Mouse (Mus musculus): ENCODE data around the gene Fstl4.
"Not testable (repeated sequence)": the region's sequence is repeated elsewhere in the genome, so short reads cannot be mapped to it uniquely, and the experiment has no call there.

Gene Fstl4

DNA sequence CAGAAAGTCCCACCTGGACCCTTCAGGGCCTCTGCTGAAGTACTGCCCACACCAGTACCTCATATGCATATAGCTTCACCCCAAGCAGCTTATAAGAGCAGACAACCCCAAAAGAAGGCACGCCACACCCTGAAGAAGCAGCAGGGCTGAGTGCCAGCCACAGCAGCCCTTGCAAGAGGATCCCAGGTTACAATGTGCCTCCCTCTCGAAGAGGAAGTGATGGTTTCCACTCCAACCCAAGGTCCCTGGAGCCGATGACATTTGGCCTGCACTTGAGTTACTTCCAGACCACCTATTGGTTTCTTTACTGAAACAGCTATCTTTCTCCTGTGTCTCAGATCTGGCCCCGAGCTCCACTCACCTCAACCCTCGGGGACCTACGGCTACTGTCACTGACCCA lies 373.8 kb downstream of the Fstl4 start:
- DNase-seq (ENCODE audit: low spot score): no peak

DNA sequence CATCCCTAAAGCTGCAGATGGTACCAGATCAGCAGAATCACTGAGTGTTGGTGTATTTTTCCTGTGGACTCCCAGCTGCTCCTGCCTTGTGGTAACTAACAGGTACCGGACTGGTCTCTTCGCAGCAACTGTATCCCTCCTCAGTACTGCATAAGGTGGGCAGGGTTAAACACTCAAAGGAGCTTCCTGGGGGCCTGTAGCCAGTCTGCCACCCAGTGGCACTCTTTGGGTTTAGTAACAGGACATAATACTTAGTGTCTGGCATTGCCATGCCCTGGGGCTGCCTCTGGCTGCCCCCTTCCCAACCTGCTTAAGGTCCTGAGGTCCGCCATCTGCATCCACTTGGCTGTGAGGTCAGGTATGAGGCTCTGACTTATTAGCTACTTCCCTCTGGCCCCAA lies 375.2 kb downstream of the Fstl4 start:
- DNase-seq (ENCODE audit: low spot score): no peak

GRCm38 (mm10) chr11:53140196-53140595 lies 375.8 kb downstream of the Fstl4 start:
- no peak for DNase-seq (ENCODE audit: low spot score)

- no peak for DNase-seq (ENCODE audit: low spot score)
Measured at GRCm38 (mm10) chr11:53140722-53141400, 376.4 kb downstream of the Fstl4 start.

- DNase-seq (ENCODE audit: low spot score): peak; percentile 77
Measured at GRCm38 (mm10) chr11:53143522-53143921, 379.1 kb downstream of the Fstl4 start.

- DNase-seq (ENCODE audit: low spot score): no peak
Measured at GRCm38 (mm10) chr11:53144506-53144905, 380.1 kb downstream of the Fstl4 start.

DNA sequence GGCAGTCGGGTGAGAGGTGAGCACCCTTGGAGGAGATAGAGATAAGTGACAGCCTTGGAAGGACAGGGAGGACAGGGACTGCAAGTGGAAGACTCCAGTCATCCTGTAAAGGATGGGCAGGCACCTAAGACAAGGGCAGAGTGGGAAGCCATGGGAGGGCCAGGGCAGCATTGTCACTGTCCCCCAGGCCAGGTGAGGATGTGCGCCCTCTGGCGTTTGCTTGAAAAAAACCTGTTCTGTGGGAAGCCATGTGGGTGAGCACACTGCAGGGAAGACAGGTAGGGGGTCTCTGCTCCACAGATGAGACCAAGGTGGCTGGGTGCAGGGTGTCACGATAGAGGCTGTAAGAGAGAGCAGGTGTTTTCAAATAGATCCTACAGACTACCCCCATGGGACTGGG lies 381.9 kb downstream of the Fstl4 start:
- DNase-seq (ENCODE audit: low spot score): no peak

- no peak for DNase-seq (ENCODE audit: low spot score)
Measured at GRCm38 (mm10) chr11:53156463-53156862, 392.0 kb downstream of the Fstl4 start.

DNA sequence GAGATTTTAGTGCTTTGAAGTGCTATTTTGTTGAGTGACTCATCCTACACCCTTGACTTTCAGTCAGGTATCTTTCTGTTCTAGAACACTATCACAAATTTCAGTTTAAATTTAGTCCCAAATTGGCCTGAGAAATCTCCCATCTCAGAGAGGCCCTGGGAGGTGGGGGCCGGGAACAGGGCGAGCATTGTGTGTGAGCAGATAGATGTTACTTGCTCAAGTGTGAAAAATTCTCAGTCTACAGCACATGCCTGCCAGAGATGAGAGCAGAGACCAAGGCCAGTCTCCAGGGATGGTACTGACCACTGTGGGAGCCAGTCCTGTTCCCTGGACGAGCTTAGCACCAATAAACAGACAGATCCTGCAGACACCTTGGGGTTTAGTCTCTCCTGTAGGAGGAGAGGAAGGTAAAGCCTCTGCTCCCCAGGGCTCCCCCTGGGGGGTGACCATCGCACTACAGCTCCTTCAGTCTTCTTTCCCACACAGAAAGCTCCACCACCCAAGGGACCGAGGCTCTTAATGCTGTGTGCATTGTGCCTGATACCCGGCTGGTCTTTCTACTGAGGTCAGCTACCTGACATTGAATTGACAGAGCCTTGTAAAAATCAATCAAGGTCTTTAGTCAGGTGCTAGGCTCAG lies 393.3 kb downstream of the Fstl4 start:
- no peak for DNase-seq (ENCODE audit: low spot score)

GRCm38 (mm10) chr11:53162385-53162784 lies 398.0 kb downstream of the Fstl4 start:
- no peak for DNase-seq (ENCODE audit: low spot score)

DNA sequence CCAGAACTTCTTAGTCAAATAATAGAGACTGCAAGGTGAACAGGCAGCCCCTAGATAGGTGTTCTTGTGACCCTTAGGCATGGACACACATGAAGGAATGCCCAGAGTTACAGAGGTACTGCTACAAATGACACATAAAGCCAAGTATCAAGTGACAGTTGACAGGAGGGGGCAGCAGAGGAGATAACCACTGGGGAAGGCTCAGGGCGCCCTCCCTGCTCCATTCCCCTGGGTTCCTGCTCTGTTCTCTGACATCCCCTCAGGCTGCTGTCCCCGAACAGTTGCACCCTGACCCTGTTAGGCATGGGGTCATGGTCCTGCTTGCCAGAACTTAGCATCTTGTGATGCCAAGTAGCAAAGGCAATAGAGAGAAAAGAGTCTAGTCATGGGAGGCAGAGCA lies 402.0 kb downstream of the Fstl4 start:
- no peak for DNase-seq (ENCODE audit: low spot score)

DNA sequence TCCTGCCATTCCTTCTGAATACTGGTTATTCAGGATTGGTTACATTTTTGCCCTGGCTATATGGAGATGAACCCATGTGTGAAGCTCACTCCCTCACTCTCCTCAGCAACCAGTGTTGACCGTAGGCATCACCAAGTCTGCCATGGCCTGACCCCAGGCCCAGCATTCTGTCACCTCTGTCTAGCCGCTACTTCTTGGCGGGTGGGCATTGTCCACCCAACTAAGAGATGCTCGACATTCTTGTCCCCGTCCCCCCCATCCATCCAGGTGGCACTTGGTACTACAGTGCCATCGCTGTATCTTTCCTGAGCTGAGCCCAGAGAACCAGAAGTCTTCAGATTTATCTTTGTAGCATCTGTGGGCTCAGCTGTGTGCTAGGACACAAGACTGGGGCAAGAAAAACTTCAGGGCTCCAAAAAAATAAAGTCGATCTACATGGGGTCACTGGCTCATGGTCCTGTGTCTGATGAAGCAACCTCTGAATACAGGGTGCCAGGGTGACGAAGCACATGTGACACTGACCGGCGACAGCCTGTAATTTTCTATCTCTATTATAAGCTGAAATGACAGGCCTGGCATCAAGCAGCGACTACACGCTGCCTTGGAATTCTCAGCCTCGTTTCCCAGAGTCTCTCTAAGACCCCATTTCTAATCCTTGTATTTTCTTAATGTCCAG lies 417.9 kb downstream of the Fstl4 start:
- peak; percentile 4 for DNase-seq (ENCODE audit: low spot score)

GRCm38 (mm10) chr11:53182858-53183257 lies 418.4 kb downstream of the Fstl4 start:
- DNase-seq (ENCODE audit: low spot score): peak; percentile 43

GRCm38 (mm10) chr11:53184046-53184445 lies 419.6 kb downstream of the Fstl4 start:
- no peak for DNase-seq (ENCODE audit: low spot score)

- DNase-seq (ENCODE audit: low spot score): peak; percentile 12
Measured at GRCm38 (mm10) chr11:53184698-53185097, 420.3 kb downstream of the Fstl4 start.

DNA sequence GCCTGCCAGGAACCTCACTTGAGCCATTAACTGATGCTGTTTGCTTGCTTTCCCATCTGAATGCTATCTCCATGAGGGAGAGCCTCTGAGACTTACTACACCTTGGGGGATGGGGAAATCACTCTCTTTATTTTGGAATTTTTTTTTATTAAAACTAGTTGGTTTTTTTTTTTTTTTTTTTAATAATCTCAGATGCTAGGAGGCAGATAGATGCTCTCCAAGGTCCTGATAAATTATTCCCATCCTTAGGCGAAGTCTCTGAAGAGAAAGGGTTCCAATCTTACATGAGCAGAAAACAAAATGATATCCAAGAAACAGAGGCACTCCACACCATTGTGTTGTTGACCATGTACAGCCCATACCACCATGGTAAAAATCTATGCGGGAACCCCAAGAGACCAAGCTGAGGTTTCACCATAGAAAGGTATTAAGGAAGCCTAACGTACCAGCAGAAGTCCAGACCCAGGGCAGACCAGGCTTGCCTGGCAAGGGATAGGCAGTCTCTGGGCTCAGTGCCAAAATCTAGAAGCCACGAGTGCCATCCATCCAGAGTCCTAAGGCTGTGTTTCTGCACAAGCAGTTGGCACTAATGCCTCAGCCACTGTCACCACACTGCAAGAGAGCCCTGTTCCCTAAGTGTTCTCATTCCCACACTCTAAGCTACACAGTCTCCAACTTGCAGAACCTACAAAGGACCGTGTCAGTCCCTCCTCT lies 423.1 kb downstream of the Fstl4 start:
- no peak for DNase-seq (ENCODE audit: low spot score)

- not testable (repeated sequence) for DNase-seq (ENCODE audit: low spot score)
Measured at GRCm38 (mm10) chr11:53196551-53196950, 432.1 kb downstream of the Fstl4 start.

- no peak for DNase-seq (ENCODE audit: low spot score)
Measured at GRCm38 (mm10) chr11:53197111-53197510, 432.7 kb downstream of the Fstl4 start.

- no peak for DNase-seq (ENCODE audit: low spot score)
Measured at GRCm38 (mm10) chr11:53202459-53203250, 438.2 kb downstream of the Fstl4 start.

GRCm38 (mm10) chr11:53210876-53211275 lies 446.4 kb downstream of the Fstl4 start:
- no peak for DNase-seq (ENCODE audit: low spot score)

GRCm38 (mm10) chr11:53229011-53229410 lies 464.6 kb downstream of the Fstl4 start:
- no peak for DNase-seq (ENCODE audit: low spot score)

DNA sequence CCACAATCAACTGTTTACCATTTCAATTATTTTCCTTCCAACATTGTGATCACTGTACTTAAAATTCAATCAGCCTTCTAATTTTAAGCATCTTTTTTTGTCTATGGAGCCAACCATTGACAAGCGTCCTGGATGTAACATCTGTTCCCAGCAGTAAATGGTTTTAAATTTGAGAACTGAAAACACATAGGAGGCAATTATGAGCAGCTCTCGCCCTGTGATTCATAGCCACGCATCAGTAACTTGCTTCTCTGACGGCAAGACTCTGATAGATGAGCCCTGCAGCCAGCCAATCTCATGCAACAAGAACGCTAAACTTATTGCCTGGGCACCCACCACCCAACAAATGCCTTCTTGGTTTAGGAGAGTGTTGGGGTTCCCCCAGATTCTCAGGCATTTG lies 467.4 kb downstream of the Fstl4 start:
- no peak for DNase-seq (ENCODE audit: low spot score)
